Mouse (Mus musculus) embryo, embryonic 11 days (tissue): ENCODE results near the gene Tcstv3.
A peak's percentile ranks its signal among the peaks of the same experiment; 100 is the strongest.
"Not testable (repeated sequence)": the region's sequence is repeated elsewhere in the genome, so short reads cannot be mapped to it uniquely, and the experiment has no call there.

Experiments used
- DNase-seq: peaks from one replicate; pipeline ENCODE4 v3.0.0-alpha.2; 2015

Gene Tcstv3

GRCm38 (mm10) chr13:120316578-120316977, at the start of gene Tcstv3:
TSS of gene Tcstv3 (plus strand) at chr13:120316878.
- DNase-seq: not testable (repeated sequence)

- not testable (repeated sequence) for DNase-seq
Observed at GRCm38 (mm10) chr13:120277837-120278236, 38.8 kb upstream of the Tcstv3 start.

- no peak for DNase-seq
Observed at GRCm38 (mm10) chr13:120278784-120279183, 37.9 kb upstream of the Tcstv3 start.

GRCm38 (mm10) chr13:120299324-120299894, 17.3 kb upstream of the Tcstv3 start:
- DNase-seq: no peak

GRCm38 (mm10) chr13:120299991-120300442, 16.7 kb upstream of the Tcstv3 start, which contains the start of gene BC147527:
TSS of gene BC147527 (plus strand) at chr13:120300392.
- no peak for DNase-seq

GRCm38 (mm10) chr13:120300853-120301252, 15.8 kb upstream of the Tcstv3 start:
- no peak for DNase-seq

- DNase-seq: no peak
Observed at GRCm38 (mm10) chr13:120310749-120311148, 5.9 kb upstream of the Tcstv3 start.

- DNase-seq: peak; percentile 42
Observed at GRCm38 (mm10) chr13:120313584-120313983, 3.1 kb upstream of the Tcstv3 start.

GRCm38 (mm10) chr13:120320183-120320582, 3.5 kb downstream of the Tcstv3 start:
- no peak for DNase-seq

GRCm38 (mm10) chr13:120320721-120321120, 4.0 kb downstream of the Tcstv3 start:
- DNase-seq: no peak
